Mouse (Mus musculus) spleen, postnatal 14 days (tissue): ENCODE results near the gene Parg.
"Not testable (repeated sequence)": the region's sequence is repeated elsewhere in the genome, so short reads cannot be mapped to it uniquely, and the experiment has no call there.

Experiments
- DNase-seq, 2 experiments: peaks; one replicate each; pipeline ENCODE4 v3.0.0; 2021 to 2022; ENCODE audit warnings: low spot score in 2 of 2

Parg gene

DNA sequence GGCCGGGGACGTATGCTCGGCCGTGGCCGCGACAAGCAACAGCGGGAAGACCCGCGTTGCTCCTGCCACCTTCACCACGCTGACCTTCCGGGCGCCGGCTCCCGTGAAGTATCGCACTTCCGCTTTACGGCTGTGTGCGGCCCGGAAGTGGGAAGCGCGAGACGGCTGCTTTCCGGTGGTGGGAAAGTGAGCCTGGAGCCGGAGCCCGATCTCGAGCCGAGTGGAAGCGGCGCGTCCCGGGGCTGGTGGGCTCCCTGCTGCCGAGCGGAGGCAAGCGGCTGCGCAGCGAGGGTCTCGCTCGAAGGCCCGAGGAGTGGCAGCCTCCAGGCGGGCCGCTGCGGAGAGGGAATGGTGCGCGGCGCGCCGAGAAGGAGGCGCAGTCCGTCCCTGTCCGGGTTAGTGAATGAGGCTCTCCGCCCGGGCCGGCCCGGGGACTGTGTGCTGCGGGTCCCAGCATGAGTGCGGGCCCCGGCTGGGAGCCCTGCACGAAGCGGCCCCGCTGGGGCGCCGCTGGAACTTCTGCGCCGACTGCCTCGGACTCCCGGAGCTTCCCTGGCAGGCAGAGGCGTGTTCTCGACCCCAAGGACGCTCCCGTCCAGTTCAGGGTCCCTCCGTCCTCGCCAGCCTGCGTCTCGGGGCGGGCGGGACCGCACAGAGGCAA, at the start of gene Parg, which contains the start of gene Timm23:
TSS of gene Parg (plus strand) at position 159 of the 661 bp plus-strand sequence.
TSS of gene Timm23 (minus strand) at position 108 of the 661 bp plus-strand sequence.
- DNase-seq: peak; percentile 70 to 82

DNA sequence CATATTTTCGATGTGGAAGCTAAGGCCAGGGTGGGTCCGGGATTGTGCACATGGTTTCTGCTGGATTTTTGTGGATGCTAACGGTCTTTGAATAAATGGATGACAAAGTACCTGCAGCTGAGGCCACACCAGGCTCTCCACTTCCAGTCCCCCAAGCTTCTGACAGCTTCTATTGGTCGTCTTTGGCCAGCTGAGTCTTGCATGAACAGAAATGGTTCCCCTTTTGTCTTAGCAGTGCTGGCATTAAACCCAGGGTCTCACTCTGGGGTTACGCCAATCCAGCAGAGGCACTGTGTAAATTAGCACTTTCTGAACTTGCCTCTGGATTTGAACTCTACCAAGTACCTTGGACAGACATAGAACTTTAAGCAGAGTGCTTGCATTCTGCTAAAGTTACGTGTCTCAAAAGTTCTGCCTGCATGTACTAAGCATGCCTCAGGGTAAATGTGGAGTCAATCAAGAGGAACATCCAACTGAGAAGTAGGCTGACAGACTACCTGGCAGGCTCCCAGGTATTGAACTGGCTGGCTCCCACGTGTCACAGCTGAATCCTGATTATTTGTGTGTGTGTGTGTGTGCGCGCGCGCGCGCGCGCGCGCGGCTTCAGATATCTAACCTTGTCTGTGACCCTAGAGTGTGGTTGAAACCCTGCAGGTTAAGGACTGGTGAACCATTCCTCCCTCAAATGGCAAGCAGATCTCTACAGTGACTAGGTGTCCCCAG, 49.3 kb upstream of the Parg start:
- DNase-seq: no peak

DNA sequence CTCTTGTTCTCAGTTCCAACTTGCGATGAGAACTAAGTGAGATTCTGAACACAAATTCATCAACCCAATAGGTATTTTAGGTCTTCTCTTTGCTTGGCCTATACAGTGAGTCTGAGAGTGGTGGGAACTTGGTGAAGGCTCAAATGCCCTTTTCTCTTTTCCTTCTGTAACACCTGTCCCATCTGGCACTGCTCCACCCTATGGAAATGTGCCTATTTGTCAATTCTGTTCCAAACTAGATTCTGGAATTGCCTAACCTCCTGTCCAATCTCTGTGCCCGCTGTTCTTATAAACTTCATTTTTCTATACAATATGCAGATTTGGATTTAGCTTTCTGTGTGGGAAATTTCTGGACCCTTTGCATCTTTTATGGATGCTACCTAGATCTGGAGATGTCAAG, 48.6 kb upstream of the Parg start:
- no peak for DNase-seq

DNA sequence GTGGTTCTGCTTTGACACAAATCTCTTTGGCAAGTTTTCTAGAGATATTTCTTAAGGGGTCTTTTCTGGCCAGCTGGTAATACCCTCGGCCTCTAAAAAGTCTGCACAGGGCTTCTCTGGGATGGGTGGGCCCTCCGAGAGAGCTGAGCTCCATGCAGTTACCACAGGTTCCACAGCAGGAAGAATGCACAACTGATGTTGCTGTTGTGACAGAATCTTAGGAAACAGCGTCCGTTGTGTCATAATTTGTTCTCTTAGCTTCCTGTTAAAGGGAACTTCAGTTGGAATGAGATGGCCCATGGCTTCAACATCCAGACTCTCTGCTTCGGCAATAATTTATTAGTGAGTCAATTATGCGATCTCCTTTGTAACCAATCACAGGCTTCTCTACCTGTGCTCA, 47.0 kb upstream of the Parg start:
- DNase-seq: no peak

DNA sequence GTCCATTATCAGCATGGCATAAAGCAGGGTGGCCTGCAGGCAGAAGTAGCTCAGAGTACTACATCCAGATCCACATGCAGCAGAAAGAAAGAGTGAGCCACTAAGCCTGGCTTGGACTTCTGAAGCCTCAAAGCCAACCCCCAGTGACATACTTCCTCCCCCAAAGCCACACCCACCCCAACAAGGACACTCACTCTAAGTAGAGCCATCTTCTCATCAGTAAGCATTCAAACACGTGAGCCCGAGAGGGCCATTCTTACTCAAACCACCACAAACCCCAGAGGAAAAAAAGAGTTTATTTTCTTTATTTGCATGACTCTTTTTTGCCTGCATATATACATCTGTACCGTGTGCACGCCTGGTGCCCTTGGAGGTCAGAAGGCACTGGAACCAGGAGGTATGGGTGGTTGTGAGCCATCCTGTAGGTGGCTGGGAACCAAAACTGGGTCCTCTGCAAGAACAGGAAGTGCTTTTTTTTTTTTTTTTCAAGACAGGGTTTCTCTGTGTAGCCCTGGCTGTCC, 42.5 kb upstream of the Parg start:
- DNase-seq: no peak

DNA sequence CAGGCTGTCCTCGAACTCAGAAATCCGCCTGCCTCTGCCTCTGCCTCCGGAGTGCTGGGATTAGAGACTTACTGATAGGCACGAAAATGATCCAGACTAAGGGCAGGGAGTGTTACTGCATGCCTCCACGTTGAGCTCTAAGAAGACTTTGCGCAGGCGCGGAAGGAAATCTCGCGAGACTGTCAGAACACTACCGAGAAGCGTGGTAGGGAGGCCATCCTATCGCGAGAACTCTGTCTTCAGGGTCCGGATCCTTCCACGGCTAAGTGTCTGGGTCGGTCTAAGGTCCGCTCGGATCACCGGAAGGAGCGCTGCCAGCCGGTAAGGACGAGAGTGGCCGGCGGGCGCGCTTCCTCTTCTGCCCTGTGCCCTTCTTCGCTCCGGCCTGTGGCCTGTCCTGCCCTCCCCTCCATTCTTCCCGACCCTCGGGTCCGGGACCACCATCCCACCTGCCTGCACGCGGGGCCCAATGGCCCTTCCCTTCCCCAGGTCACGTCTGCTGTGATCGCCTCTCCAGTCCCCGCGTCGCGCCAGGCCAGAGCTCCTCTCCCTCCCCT, 42.0 kb upstream of the Parg start, which contains the start of gene Ncoa4:
TSS of gene Ncoa4 (plus strand) at position 176 of the 557 bp plus-strand sequence.
- DNase-seq: peak; percentile 98

DNA sequence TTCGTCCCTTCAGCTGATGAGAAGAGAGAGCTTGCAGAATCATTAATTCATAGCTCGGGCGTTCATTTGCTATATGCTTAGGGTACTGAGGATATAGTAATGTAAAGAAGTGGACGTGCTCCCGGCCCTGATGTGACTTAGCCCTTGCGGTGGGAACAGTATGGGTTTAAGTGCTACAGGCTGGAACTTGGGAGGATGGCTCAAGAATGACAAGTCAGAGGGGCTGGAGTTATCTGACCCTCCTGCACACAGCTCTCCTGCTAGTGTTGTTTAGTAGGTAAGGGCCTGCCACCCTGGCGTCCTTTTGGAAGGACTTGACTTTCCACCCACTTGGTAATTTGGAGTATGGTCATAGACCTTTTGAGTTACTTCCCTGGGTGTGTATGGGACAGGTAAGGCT, 41.2 kb upstream of the Parg start:
- no peak for DNase-seq

DNA sequence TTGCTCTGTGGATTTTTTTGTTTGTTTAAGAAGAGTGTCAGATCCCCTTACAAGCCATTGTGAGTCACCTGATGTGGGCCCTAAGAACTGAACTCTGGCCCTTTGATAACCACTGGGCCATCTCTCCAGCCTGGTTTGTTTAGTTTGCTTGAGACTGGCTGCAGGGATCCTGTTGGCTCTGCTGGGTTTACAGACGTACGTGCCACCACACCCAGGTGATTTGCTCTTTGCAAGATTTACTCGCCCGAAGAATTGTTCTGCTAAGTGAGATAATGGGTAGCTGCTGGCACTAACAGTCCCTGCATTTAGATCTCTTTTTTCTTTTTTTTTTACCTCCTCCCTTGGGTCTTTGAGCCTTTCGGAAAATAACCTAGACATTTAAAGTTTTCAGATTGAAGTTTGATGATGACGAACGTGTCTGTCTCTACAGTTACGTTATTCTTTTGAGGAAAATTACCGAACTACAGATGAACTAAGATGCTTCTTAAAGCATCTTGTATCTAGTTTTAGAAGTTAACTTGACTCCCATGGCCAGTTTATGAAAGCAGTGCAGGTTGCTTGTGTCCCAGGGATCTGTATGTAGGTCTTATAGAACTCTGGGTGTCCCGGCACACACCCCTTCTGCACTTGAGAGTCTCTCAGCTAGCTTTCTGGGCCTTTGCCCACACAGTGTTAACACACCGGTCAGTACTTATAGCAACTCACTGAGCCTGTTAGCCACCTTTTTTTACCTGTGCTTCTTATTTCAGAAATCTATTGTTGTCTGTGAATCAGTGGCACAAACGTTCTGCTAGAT, 40.5 kb upstream of the Parg start:
- no peak for DNase-seq

DNA sequence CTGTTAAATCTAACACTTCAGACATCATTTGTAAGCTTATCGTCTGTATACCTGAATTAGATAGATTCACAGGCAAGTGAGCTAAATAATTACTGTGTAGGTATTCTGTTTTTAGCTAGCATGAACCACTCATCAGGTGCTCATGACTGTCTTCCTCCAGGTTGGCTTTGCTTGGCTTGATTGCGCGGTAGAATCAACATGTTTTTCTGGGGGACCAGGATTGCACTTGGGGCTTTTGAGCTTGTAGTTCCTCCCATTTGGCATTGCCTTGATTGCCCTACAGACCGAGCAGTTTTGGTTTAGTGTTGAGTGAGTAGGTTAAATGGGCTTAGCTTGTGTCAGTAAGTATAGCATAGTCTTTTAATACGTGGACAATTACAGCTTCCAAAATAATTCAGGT, 39.5 kb upstream of the Parg start:
- DNase-seq: no peak

DNA sequence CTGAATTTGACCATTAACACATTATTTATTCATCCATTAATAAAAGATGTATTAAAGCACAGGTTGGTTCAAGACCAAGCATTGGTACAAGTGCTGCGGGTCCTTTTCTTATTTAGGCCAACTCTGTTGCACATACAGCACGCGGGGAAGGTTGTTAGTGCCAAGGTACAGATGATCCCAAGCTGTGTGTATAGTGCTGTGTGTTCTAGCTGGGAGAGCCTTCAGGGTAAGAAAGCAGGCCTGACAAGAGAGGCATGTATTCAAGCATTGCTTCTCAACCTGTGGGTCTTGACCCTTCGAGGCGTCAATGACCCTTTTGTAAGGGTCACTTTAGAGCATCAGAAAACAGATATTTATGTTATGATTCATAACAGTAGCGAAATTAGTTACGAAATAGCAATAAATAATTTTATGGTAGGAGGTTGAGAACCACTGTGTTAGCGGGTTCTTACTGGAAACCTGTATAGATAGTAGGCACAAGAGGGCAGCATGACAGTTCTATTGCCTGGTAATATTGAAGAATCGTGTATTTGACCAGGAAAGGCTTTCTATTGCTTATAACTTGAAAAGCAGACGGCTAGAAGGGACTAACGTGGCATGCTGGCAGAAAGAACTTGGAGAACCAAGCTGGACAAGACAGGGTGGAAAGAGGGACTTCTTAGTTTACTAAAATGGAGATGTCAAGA, 38.4 kb upstream of the Parg start:
- DNase-seq: no peak

DNA sequence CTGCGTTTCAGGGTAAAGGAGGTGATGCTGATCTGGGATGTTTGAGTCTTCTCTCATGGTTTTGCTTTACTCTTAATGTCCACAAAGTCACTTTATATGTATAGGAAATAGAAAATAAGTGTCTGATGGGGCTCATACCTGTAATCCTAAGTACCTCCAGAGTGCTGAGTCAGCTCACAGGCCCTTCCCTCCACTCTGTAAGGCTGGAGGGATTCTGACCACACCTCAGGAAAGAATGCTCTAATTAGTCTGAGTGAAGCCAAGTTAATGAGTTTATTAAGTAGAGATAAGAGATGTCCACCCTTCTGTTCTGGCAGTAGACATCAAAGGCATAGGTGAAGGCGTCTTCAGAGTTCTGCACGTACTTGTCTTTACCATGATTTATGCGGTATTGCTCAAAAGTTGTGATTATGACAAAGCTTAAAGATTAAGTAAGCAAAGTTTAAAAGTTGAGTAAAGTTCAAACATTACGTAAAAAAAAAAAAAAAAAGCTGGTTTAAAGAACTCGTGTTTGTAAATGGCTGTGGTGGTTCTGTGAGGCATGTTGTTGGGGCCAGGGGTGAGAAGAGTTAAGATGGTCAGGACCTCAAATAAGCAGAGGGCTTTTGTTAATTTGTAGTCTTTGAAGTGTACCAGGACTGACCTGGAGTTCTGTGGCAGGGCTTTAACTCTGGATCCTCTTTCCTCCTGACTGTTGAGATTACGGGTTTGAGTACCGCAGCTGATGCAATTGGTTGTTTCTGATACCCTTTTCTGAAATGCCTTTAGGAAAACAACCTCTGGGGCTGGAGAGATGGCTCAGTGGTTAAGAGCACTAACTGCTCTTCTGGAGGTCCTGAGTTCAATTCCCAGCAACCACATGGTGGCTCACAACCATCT, 37.3 kb upstream of the Parg start:
- no peak for DNase-seq

DNA sequence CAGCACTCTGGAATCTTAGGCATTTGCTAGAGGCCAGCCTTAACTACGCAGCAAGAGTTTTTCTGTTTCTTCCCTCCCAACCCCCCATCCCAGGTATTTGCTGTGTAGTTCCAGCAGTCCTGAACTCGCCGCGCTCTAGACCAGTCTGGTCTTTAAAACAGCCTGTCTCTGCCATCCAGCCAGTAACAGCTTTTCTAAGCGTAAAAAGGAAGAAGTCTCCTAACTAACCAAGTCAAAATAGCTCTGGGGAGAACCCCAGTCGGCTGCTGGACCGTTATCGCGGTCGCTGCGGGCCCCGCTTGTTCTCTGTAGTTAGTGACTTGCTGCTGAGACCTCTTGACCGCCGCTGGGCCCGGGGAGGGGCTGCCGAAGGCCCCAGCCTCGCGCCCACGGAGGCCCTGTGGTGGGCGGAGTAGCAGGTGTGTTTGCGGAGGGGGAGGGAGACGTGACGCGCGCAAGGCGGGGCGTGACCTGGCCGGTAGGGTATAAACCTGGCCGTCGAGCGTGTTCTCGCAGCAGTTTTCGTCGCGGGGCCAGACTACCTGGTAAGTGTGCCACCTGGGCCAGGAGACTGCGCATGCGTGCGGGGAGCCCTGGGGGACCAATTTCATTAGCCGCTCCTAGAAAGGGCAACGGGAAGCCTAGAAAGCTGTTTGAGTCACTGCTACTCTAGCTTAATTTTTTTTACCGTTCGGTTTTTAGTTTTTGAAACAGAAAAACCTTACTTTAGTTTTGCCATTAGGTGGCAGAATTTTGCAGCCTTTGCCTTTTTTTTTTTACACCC, 36.3 kb upstream of the Parg start:
- peak; percentile 82 to 85 for DNase-seq

DNA sequence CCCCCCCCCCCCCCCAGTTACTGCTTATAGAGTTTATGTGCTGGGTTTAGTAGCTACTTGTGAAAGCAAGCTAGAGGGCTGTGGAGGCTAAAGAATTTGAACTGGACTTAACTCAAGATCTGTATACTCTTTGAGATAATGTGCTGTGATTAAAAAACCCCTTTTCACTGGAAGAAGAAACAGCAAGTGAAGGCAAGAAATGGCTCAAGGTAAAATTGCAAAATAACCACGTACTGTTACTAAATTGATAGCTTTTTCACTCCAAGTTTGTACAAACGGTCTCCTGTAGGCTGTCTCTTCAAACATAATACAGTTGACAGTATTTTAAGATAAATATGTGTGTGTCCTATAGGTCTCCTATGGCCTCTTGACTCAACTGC, 35.7 kb upstream of the Parg start:
- DNase-seq: no peak

DNA sequence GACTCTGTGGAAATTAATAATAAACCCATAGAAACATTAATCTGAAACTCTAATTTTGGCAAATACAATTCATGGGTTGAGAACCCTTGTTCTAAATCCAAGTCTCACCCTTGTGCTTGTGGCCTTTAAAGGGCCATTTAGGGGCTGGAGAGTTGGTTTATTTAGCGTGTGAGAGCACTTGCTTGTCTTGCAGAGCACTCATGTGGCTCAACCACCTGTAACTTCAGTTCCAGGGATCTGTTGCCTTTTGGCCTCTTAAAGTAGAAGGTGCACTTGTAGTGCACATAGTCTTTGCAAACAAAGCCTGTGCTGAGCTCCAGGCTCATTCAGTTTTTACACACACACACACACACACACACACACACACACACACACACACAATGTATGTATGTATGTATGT, 34.9 kb upstream of the Parg start:
- DNase-seq: no peak

DNA sequence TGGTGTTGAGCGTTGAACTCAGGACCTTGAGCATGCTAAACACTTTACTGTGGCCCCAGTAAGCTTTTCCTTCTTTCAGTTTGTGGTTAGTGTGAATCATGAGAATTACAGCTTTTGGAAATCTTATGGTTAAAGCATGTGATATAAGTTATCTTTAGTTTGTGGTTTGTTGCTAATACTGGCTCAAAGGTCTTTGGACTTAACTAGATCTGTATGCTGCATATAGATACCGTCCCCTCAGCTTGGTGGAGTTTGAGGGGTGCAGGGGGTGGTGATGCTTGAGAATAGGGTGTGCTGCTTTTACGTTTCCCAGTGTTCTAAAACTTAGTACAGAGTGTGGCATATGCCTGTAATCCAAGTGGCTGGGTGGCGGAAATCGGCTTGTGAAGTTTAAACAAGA, 34.4 kb upstream of the Parg start:
- DNase-seq: no peak

DNA sequence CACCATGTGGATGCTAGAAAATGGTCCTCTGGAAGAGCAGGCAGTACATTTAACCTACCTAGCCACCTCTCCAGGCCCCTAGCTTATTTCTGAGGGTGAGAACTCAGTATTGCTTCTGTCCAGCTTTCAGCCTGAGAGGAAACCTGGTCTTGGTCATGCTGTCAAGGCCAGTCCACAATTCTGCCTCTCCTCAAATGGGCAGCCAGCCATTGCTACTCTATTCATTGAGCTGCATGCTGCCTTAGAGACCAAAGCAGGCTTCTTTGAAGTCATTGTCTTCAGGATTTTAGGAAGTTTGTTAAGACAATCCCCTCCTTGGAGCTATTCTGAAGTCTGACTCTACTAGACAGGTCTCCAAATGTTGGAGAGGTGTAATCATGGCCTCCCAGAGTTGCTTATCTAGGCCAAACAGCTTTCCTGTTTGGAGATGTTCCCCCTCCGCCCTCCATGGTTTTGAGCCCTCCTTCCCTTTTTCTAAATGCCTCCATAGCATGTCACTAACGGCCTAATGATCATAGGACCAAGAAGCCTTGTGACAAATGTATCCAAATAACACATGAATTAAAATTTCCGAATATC, 33.0 kb upstream of the Parg start:
- DNase-seq: peak; percentile 27 to 60

DNA sequence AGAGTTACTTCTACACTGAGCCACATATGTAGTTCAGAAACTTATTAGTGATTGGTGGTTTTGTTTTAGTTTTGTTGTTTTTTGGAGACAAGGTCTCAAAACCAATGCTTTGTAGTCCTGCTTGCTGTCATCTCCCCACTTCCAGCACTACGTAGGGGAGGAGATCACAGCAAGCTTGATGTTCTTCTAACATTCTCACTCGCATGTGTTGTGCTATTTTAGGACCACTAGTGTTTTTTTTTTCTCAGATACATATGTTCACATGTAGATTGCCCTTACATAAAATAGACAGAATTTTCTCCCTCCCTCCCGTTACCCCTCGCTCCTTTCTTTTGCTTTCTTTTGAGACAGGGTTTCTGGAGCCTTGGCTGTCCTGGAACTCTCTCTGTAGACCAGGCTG, 31.6 kb upstream of the Parg start:
- DNase-seq: no peak

DNA sequence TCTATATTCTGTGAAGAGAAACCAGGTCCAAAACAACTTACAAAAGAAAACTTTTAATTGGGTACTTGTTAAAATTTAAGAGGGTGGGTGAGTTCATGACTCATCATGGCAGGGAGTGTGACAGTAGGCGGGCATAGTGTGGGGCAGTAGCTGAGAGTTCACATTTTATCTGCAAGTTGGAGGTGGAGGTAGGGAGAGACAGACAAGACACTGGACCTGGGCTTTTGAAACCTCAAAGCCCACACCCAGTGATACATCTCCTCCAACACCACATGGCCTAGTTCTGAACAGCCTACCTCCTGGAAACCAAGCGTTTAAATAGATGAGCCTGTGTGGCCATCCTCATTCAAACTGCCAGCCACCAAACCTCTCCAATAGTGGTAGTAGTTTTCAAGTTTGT, 26.4 kb upstream of the Parg start:
- DNase-seq: no peak

DNA sequence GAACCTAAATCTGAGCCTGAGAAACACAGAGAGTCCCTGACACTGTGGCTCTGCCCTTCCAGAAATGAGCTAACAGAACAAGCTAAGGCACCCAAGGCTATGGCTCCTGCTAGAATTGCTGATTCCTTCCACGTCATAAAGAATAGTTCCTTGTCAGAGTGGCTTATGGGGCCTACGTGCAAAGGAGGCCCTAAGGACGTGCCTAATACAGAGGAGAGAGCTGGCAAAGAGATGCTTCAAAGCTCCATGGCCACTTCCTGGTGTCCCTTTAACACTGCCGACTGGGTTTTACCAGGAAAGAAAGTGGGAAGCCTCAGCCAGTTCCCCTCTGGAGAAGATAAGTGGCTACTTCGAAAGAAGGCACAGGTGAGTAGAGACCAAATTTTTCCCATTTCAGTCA, 25.2 kb upstream of the Parg start:
- DNase-seq: not testable (repeated sequence)
